Mouse (Mus musculus) limb, embryonic 14.5 days (tissue): ENCODE measurements around the gene Ccnb1. TPM values are rescaled to one million over a fixed set of nuclear protein-coding genes. Genes with fewer than 3 reads are reported as not detected.

ENCODE experiments used
- ATAC-seq: fragments of 200-750 bp; cut with Nextera tagmentation; 2 replicates; pipeline ENCODE4 v1.8.0; 2017; ENCODE audit warnings: low read depth, moderate number of reproducible peaks, moderate TSS enrichment; ENCODE audit not compliant: low FRiP score
- DNase-seq: peaks from one replicate; pipeline ENCODE4 v3.0.0-alpha.2; 2015; ENCODE audit warnings: low spot score
- H3K27ac ChIP-seq: fragments of 300-500 bp; sonication (generic); replicated peaks from 2 replicates; pipeline ENCODE4 v1.5.1; 2014; ENCODE audit warnings: low read depth, mild to moderate bottlenecking, low read length, moderate library complexity, mixed read lengths
- H3K27me3 ChIP-seq: fragments of 300-500 bp; sonication (generic); 2 replicates; pipeline ENCODE4 v1.6.1; 2014; ENCODE audit warnings: low read length, mixed read lengths; ENCODE audit not compliant: control insufficient read depth, insufficient read depth
- H3K36me3 ChIP-seq: fragments of 300-500 bp; sonication (generic); 2 replicates; pipeline ENCODE4 v1.6.1; 2014; ENCODE audit warnings: mild to moderate bottlenecking, low read length, moderate library complexity, mixed read lengths; ENCODE audit not compliant: control insufficient read depth, insufficient read depth
- H3K4me1 ChIP-seq: fragments of 300-500 bp; sonication (generic); 2 replicates; pipeline ENCODE4 v1.6.1; 2014; ENCODE audit warnings: antibody characterized with exemption, low read length, mixed read lengths; ENCODE audit not compliant: control insufficient read depth, insufficient read depth
- H3K4me2 ChIP-seq: fragments of 300-500 bp; sonication (generic); replicated peaks from 2 replicates; pipeline ENCODE4 v1.6.1; 2014; ENCODE audit warnings: low read depth, mild to moderate bottlenecking, low read length, moderate library complexity; ENCODE audit not compliant: severe bottlenecking
- H3K4me3 ChIP-seq: fragments of 300-500 bp; sonication (generic); replicated peaks from 2 replicates; pipeline ENCODE4 v1.5.1; 2014; ENCODE audit warnings: low read length
- H3K9ac ChIP-seq: fragments of 300-500 bp; sonication (generic); 2 replicates; pipeline ENCODE4 v1.6.1; 2014; ENCODE audit warnings: mild to moderate bottlenecking, low read depth, low read length, moderate library complexity; ENCODE audit not compliant: severe bottlenecking
- H3K9me3 ChIP-seq: fragments of 300-500 bp; sonication (generic); 2 replicates; pipeline ENCODE4 v1.6.1; 2016; ENCODE audit warnings: low read length; ENCODE audit not compliant: control insufficient read depth
- POLR2A ChIP-seq: fragments of 200-500 bp; IDR thresholded peaks from 2 replicates; pipeline ENCODE4 v1.8.0; 2012; ENCODE audit warnings: inconsistent platforms, mild to moderate bottlenecking, moderate library complexity, borderline replicate concordance; ENCODE audit not compliant: insufficient read depth, insufficient read length; ENCODE audit errors: extremely low read depth
- WGBS: fragments of 180-500 bp; shearing (Covaris S2); extraction: QIAGEN DNeasy Blood & Tissue Kit; methylation state at CpG from one replicate; pipeline ENCODE4 v1.1.7; 2014; 5-methylcytosine and 5-hydroxymethylcytosine counted together
- polyA plus RNA-seq, 2 experiments: library from polyadenylated mRNA; depleted of rRNA in 1 of 2; stranded (reverse) in 1 of 2; unstranded in 1 of 2; fragments of >200 nt; fragmentation: Nextera tagmentation in 1 of 2; extraction: Ambion mirVana in 1 of 2; gene quantifications; 2 replicates each; pipeline versions ENCODE4 v1.2.1 to v1.2.3; 2012 to 2014

The Ccnb1 gene
- polyA plus RNA-seq, 2 experiments, result 131 to 193 TPM

DNA sequence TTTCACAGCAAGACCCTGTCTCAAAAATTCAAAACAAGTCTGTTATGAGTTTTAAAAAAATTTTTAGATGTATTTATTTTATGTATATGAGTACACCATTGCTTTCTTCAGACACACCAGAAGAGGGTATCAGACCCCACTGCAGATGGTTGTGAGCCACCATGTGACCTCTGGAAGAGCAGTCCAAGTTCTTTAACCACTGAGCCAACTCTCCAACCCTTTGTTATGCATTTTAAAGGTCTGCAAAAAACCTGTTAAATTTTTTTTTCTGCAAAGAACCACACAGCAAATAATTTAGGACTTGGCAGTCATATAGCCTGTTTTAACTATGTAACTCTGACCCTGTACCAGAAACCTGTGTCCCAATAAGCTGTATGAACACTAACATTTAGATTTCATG is 11.7 kb downstream of the Ccnb1 start:
- TF ChIP-seq POLR2A, result no peak
- DNase-seq, result no peak
- Histone ChIP-seq H3K4me1 (peaks cover 8% of the 10 kb centered on the region; the same call in 1 of the 2 replicates), H3K9me3 (no peaks in the 10 kb centered on the region), H3K4me2 (peak overlapping the region; percentile 67), H3K36me3 (peaks cover 29% of the 10 kb centered on the region), H3K9ac (peak overlapping the region; percentile 67; the same call in 1 of the 2 replicates), H3K27me3 (no peaks in the 10 kb centered on the region), H3K4me3 (peak overlapping the region; percentile 78), H3K27ac (no peak overlapping the region)
- ATAC-seq, result no peak

DNA sequence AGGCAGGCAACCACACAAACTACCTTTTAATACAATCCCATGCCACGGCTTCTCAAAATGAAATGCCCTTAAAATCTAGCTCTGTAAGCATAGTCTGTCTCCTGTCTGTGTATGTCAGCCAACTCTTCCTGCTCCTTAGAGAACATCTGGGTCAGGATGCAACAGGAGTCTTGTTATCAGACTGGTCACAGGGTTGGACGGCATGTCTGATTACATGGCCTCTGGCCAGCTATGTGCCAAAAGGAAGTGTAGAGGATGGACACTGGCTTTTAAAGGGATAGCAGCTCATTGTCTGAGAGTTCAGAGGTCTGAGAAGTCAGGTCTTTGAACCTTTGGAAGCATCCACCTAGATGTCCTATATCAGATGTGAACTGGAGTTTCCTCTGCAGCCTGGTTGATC is 31.0 kb downstream of the Ccnb1 start:
- peaks cover 8% of the 10 kb centered on the region; the same call in 1 of the 2 replicates for H3K36me3 ChIP-seq
- no peaks in the 10 kb centered on the region for H3K9me3 ChIP-seq
- no peaks in the 10 kb centered on the region for H3K27me3 ChIP-seq
- H3K4me2 ChIP-seq, result no peak overlapping the region
- WGBS, result 92% methylated on average over 2 of the region's 2 CpGs
- DNase-seq (no peak), ATAC-seq (no peak)
- H3K27ac ChIP-seq, result no peak overlapping the region
- no peak overlapping the region for H3K4me3 ChIP-seq
- H3K9ac ChIP-seq, result no peak overlapping the region
- no peaks in the 10 kb centered on the region for H3K4me1 ChIP-seq
- no peak for TF ChIP-seq POLR2A

DNA sequence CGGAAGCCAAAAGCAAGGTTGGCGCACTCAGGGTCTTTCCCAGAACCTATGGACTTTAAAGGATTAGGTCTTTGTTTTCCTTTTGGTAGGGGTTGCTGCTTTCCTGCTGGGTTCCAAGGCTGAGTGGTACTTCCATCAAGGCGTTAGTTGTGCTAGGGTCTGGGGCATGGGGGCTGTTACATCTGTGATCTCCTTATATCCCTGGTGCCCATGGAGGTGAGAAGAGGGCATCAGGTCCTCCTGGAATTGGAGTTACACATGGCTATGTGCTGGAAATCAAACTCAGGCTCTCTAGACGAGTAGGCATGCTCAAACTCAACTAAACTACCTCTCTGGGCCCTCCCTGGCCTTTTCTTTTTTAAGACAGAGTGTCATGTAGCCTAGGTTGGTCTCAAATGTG is 32.2 kb downstream of the Ccnb1 start:
- no peaks in the 10 kb centered on the region; the same call in 1 of the 2 replicates for H3K36me3 ChIP-seq
- H3K9me3 ChIP-seq, result no peaks in the 10 kb centered on the region
- ATAC-seq (no peak), DNase-seq (no peak)
- no peak overlapping the region for H3K4me2 ChIP-seq
- no peak overlapping the region for H3K9ac ChIP-seq
- no peaks in the 10 kb centered on the region for H3K4me1 ChIP-seq
- TF ChIP-seq POLR2A, result no peak
- no peaks in the 10 kb centered on the region for H3K27me3 ChIP-seq
- 67% methylated on average over 4 of the region's 4 CpGs for WGBS
- no peak overlapping the region for H3K27ac ChIP-seq
- no peak overlapping the region for H3K4me3 ChIP-seq

DNA sequence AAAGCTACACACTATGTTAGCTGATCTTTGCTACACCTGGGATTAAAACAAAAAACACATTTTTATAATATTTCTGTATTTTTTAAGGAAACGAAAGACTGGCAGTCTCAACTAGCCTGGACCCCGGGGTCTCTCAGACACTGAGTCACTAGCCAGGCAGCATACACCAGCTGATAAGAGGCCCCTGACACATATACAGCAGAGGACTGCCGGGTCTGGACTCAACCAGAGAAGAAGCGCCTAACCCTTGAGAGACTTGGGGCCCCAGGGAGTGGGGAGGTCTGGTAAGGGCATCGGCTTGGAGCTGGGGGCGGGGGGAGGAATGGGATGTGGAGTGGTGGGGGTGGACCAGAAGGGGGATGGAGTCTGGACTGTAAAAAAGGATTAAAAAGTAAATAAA is 33.4 kb downstream of the Ccnb1 start:
- Histone ChIP-seq H3K27me3 (no peaks in the 10 kb centered on the region), H3K9me3 (no peaks in the 10 kb centered on the region), H3K4me1 (no peaks in the 10 kb centered on the region), H3K27ac (no peak overlapping the region), H3K9ac (no peak overlapping the region), H3K36me3 (no peaks in the 10 kb centered on the region), H3K4me3 (no peak overlapping the region), H3K4me2 (no peak overlapping the region)
- ATAC-seq (no peak), DNase-seq (no peak)
- no peak for TF ChIP-seq POLR2A
- 78% methylated on average over 6 of the region's 6 CpGs for WGBS

DNA sequence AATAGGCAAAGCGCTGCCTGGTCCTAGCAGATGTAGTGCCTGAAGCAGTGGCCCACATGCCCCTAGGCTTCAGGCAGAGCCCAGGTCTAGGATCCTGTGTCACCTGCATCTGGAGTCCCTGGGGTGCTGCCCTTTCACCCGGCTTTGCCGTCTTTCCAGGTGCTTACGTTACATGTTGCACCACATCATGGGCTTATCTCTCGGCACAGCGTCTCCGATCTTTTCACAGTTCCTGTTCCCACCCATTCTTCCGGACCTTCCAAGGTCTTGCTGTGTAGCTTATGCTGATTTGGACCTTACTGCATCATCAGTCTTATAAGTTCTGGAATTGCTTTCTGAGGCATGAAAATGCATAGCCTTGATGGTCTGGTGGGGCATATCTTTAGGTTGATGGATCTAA is 33.8 kb downstream of the Ccnb1 start:
- no peaks in the 10 kb centered on the region for H3K27me3 ChIP-seq
- H3K4me3 ChIP-seq, result no peak overlapping the region
- ATAC-seq (no peak), DNase-seq (no peak)
- H3K4me1 ChIP-seq, result no peaks in the 10 kb centered on the region
- H3K27ac ChIP-seq, result no peak overlapping the region
- no peak for TF ChIP-seq POLR2A
- WGBS, result 84% methylated on average over 8 of the region's 8 CpGs
- H3K9me3 ChIP-seq, result no peaks in the 10 kb centered on the region
- no peak overlapping the region for H3K9ac ChIP-seq
- H3K36me3 ChIP-seq, result no peaks in the 10 kb centered on the region
- H3K4me2 ChIP-seq, result no peak overlapping the region

DNA sequence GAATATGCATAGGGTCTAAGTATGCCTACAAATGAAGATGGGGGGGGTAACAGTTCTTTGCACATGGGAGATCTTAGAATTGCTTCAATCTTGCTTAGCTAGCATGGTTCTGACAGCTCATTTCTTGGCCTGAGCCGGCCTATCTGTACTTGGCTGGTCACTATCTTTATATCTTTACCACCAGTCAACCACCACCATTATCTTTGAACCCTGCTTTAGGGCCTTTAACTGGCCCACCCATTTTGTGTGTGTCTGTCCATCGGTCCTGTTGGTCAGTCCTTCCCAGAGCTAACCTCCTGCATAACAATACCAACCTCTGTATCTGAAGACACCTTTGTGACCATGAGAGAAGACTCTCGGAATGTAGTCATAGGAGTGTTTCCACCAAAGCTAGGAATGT is 35.0 kb downstream of the Ccnb1 start:
- no peak for TF ChIP-seq POLR2A
- Histone ChIP-seq H3K36me3 (no peaks in the 10 kb centered on the region), H3K4me2 (no peak overlapping the region), H3K27me3 (no peaks in the 10 kb centered on the region), H3K4me1 (no peaks in the 10 kb centered on the region), H3K9ac (no peak overlapping the region), H3K9me3 (no peaks in the 10 kb centered on the region), H3K4me3 (no peak overlapping the region), H3K27ac (no peak overlapping the region)
- 80% methylated on average over 3 of the region's 3 CpGs for WGBS
- DNase-seq, result no peak
- no peak for ATAC-seq
